Mouse (Mus musculus) midbrain, postnatal 0 days (tissue): ENCODE data around the gene Trim7. TPM values are rescaled to one million over a fixed set of nuclear protein-coding genes. Genes with fewer than 3 reads are reported as not detected.
"Not testable (repeated sequence)": the region's sequence is repeated elsewhere in the genome, so short reads cannot be mapped to it uniquely, and the experiment has no call there.

ENCODE experiments used
- ATAC-seq: fragments of 200-750 bp; cut with Nextera tagmentation; 2 replicates; pipeline ENCODE4 v1.8.0; 2017; ENCODE audit warnings: moderate number of reproducible peaks, mild to moderate bottlenecking, moderate TSS enrichment, moderate library complexity; ENCODE audit not compliant: low FRiP score
- DNase-seq: peaks from one replicate; pipeline ENCODE4 v3.0.0-alpha.2; 2015; ENCODE audit warnings: low spot score
- H3K27ac ChIP-seq: fragments of 300-500 bp; sonication (generic); 2 replicates; pipeline ENCODE4 v1.5.1; 2014; ENCODE audit warnings: low read depth, mild to moderate bottlenecking, low read length, mixed read lengths
- H3K27me3 ChIP-seq: fragments of 300-500 bp; sonication (generic); 2 replicates; pipeline ENCODE4 v1.6.1; 2014; ENCODE audit warnings: low read length, control low read depth, mixed read lengths; ENCODE audit not compliant: insufficient read depth
- H3K36me3 ChIP-seq: fragments of 300-500 bp; sonication (generic); 2 replicates; pipeline ENCODE4 v1.6.1; 2014; ENCODE audit warnings: low read length, control low read depth, mixed read lengths; ENCODE audit not compliant: insufficient read depth
- H3K4me1 ChIP-seq: fragments of 300-500 bp; sonication (generic); 2 replicates; pipeline ENCODE4 v1.6.1; 2014; ENCODE audit warnings: mild to moderate bottlenecking, control low read depth, antibody characterized with exemption, low read length, mixed read lengths; ENCODE audit not compliant: insufficient read depth
- H3K4me2 ChIP-seq: fragments of 300-500 bp; sonication (generic); 2 replicates; pipeline ENCODE4 v1.6.1; 2014; ENCODE audit warnings: low read depth, mild to moderate bottlenecking, low read length, mixed read lengths; ENCODE audit not compliant: poor library complexity, severe bottlenecking
- H3K4me3 ChIP-seq: fragments of 300-500 bp; sonication (generic); 2 replicates; pipeline ENCODE4 v1.5.1; 2014; ENCODE audit warnings: low read depth, mild to moderate bottlenecking, low read length, moderate library complexity
- H3K9ac ChIP-seq: fragments of 300-500 bp; sonication (generic); replicated peaks from 2 replicates; pipeline ENCODE4 v1.6.1; 2014; ENCODE audit warnings: mild to moderate bottlenecking, low read length, moderate library complexity, mixed read lengths; ENCODE audit not compliant: poor library complexity, severe bottlenecking
- H3K9me3 ChIP-seq: fragments of 300-500 bp; sonication (generic); 2 replicates; pipeline ENCODE4 v1.6.1; 2016; ENCODE audit warnings: low read length, control low read depth
- CTCF ChIP-seq: IDR thresholded peaks from 2 replicates; pipeline ENCODE4 v1.5.1; 2016; ENCODE audit warnings: antibody characterized with exemption, mild to moderate bottlenecking
- WGBS: fragments of 180-500 bp; shearing (Covaris S2); extraction: QIAGEN DNeasy Blood & Tissue Kit; methylation state at CpG from one replicate; pipeline ENCODE4 v1.1.7; 2014; 5-methylcytosine and 5-hydroxymethylcytosine counted together
- polyA plus RNA-seq: library from polyadenylated mRNA; unstranded; fragments of >200 nt; fragmentation: Nextera tagmentation; extraction: Ambion mirVana; gene quantifications from 2 replicates; pipeline ENCODE4 v1.2.1, GENCODE M21; 2015
- total RNA-seq: library from RNA; depleted of rRNA; stranded (reverse); fragments of >200 nt; gene quantifications from 2 replicates; pipeline ENCODE4 v1.2.3, GENCODE M21; 2014

The Trim7 gene
- total and polyA plus RNA-seq, 2 experiments from 2014 or later: 3.7 to 7.7 TPM

GRCm38 (mm10) chr11:48787455-48788211 is 38.3 kb upstream of the Trim7 start:
- no peaks in the 10 kb centered on the region for H3K4me1 ChIP-seq
- H3K27me3 ChIP-seq: no peaks in the 10 kb centered on the region
- peak overlapping the region; percentile 36; the same call in 1 of the 2 replicates for H3K4me3 ChIP-seq
- H3K27ac ChIP-seq: no peak overlapping the region
- ATAC-seq (peak; percentile 81), DNase-seq (peak; percentile 63)
- peak overlapping the region; percentile 55 for H3K4me2 ChIP-seq
- WGBS: 45% methylated on average over 10 of the region's 10 CpGs
- 0 out of 2 replicates have a peak overlapping the region, but pooled peaks have one; percentile 42 for H3K9ac ChIP-seq
- no peaks in the 10 kb centered on the region for H3K36me3 ChIP-seq
- TF ChIP-seq CTCF: no peak
- H3K9me3 ChIP-seq: no peaks in the 10 kb centered on the region

- no peaks in the 10 kb centered on the region for H3K9me3 ChIP-seq
- H3K27me3 ChIP-seq: no peaks in the 10 kb centered on the region
- ATAC-seq: peak; percentile 76
- peak; percentile 91 for DNase-seq
- H3K27ac ChIP-seq: 0 out of 2 replicates have a peak overlapping the region, but pooled peaks have one; percentile 32
- WGBS: 6% methylated on average over 16 of the region's 16 CpGs
- peak overlapping the region; percentile 55 for H3K4me2 ChIP-seq
- no peaks in the 10 kb centered on the region for H3K36me3 ChIP-seq
- H3K4me3 ChIP-seq: peak overlapping the region; percentile 36
- 0 out of 2 replicates have a peak overlapping the region, but pooled peaks have one; percentile 42 for H3K9ac ChIP-seq
- no peaks in the 10 kb centered on the region for H3K4me1 ChIP-seq
- TF ChIP-seq CTCF: peak; percentile 79
Measured at GRCm38 (mm10) chr11:48788311-48789089, 37.4 kb upstream of the Trim7 start.

GRCm38 (mm10) chr11:48789215-48789614 is 36.7 kb upstream of the Trim7 start:
- Histone ChIP-seq H3K4me3 (no peak overlapping the region), H3K4me2 (no peak overlapping the region)
- WGBS: 91% methylated on average over 5 of the region's 5 CpGs

GRCm38 (mm10) chr11:48789973-48790823 is 35.7 kb upstream of the Trim7 start:
- Histone ChIP-seq H3K9me3 (no peaks in the 10 kb centered on the region), H3K36me3 (no peaks in the 10 kb centered on the region), H3K27ac (no peak overlapping the region), H3K4me1 (no peaks in the 10 kb centered on the region), H3K9ac (no peak overlapping the region; the same call in 1 of the 2 replicates), H3K27me3 (no peaks in the 10 kb centered on the region), H3K4me3 (peak overlapping the region; percentile 15), H3K4me2 (peak overlapping the region; percentile 42)
- peak; percentile 55; the same call in 1 of the 2 replicates for ATAC-seq
- peak; percentile 89 for TF ChIP-seq CTCF
- WGBS: 16% methylated on average over 20 of the region's 20 CpGs
- DNase-seq: peak; percentile 84

More at GRCm38 (mm10) chr11:48789215-48789614, 36.7 kb upstream of the Trim7 start:
- Histone ChIP-seq H3K27ac (no peak overlapping the region), H3K9ac (no peak overlapping the region), H3K4me1 (no peaks in the 10 kb centered on the region), H3K9me3 (no peaks in the 10 kb centered on the region), H3K36me3 (no peaks in the 10 kb centered on the region), H3K27me3 (no peaks in the 10 kb centered on the region)
- DNase-seq: no peak
- no peak for TF ChIP-seq CTCF
- no peak for ATAC-seq

- Histone ChIP-seq H3K36me3 (no peaks in the 10 kb centered on the region), H3K4me1 (no peaks in the 10 kb centered on the region), H3K27ac (no peak overlapping the region), H3K4me2 (no peak overlapping the region), H3K4me3 (no peak overlapping the region), H3K27me3 (no peaks in the 10 kb centered on the region), H3K9ac (no peak overlapping the region), H3K9me3 (no peaks in the 10 kb centered on the region)
- ATAC-seq (no peak), DNase-seq (no peak)
- WGBS: 75% methylated on average over 8 of the region's 8 CpGs
- TF ChIP-seq CTCF: no peak
Measured at GRCm38 (mm10) chr11:48790946-48791345, 35.0 kb upstream of the Trim7 start.

- H3K9me3 ChIP-seq, H3K27me3 ChIP-seq, H3K27ac ChIP-seq, H3K4me3 ChIP-seq, H3K9ac ChIP-seq, H3K4me2 ChIP-seq, H3K36me3 ChIP-seq, DNase-seq, ATAC-seq, H3K4me1 ChIP-seq: not testable (repeated sequence)
- WGBS: 89% methylated on average over 9 of the region's 9 CpGs
Measured at GRCm38 (mm10) chr11:48791894-48792293, 34.0 kb upstream of the Trim7 start.
